Mouse (Mus musculus) retina, postnatal 1 day (tissue): ENCODE results near the gene Nagk.
"Not testable (repeated sequence)": the region's sequence is repeated elsewhere in the genome, so short reads cannot be mapped to it uniquely, and the experiment has no call there.

Experiments used
- DNase-seq: peaks from one replicate; pipeline ENCODE4 v3.0.0-alpha.2; 2012

The Nagk gene

GRCm38 (mm10) chr6:83794760-83795296, at the start of gene Nagk:
Nagk (plus strand) TSS chr6:83794982.
- peak; percentile 97 for DNase-seq

- no peak for DNase-seq
Measured at GRCm38 (mm10) chr6:83745466-83745865, 49.3 kb upstream of the Nagk start.

GRCm38 (mm10) chr6:83749286-83749685, 45.5 kb upstream of the Nagk start:
- peak; percentile 59 for DNase-seq

- DNase-seq, result peak; percentile 82
Measured at GRCm38 (mm10) chr6:83750171-83750684, 44.6 kb upstream of the Nagk start.

- no peak for DNase-seq
Measured at GRCm38 (mm10) chr6:83756051-83756450, 38.7 kb upstream of the Nagk start.

- DNase-seq, result no peak
Measured at GRCm38 (mm10) chr6:83762344-83762743, 32.4 kb upstream of the Nagk start, which contains the start of gene Ankrd53. Ankrd53 (plus strand) TSS chr6:83762644.

- DNase-seq, result peak; percentile 64
Measured at GRCm38 (mm10) chr6:83762880-83763431, 31.8 kb upstream of the Nagk start.

GRCm38 (mm10) chr6:83766982-83767381, 27.8 kb upstream of the Nagk start:
- DNase-seq, result peak; percentile 34

- no peak for DNase-seq
Measured at GRCm38 (mm10) chr6:83768485-83768884, 26.3 kb upstream of the Nagk start.

- DNase-seq, result no peak
Measured at GRCm38 (mm10) chr6:83774126-83774525, 20.7 kb upstream of the Nagk start.

- DNase-seq, result peak; percentile 40
Measured at GRCm38 (mm10) chr6:83774781-83775563, 19.8 kb upstream of the Nagk start.

GRCm38 (mm10) chr6:83775638-83776293, 19.0 kb upstream of the Nagk start, which contains the start of gene Tex261:
Tex261 (minus strand) TSS chr6:83775813.
- DNase-seq, result peak; percentile 95

GRCm38 (mm10) chr6:83778306-83778705, 16.5 kb upstream of the Nagk start:
- DNase-seq, result no peak

- peak; percentile 81 for DNase-seq
Measured at GRCm38 (mm10) chr6:83779026-83779425, 15.8 kb upstream of the Nagk start.

GRCm38 (mm10) chr6:83786426-83786825, 8.4 kb upstream of the Nagk start:
- DNase-seq, result no peak

- peak; percentile 96 for DNase-seq
Measured at GRCm38 (mm10) chr6:83788554-83788953, 6.2 kb upstream of the Nagk start.

GRCm38 (mm10) chr6:83790533-83790932, 4.2 kb upstream of the Nagk start:
- not testable (repeated sequence) for DNase-seq

- DNase-seq, result no peak
Measured at GRCm38 (mm10) chr6:83791251-83791890, 3.4 kb upstream of the Nagk start.

- DNase-seq, result peak; percentile 44
Measured at GRCm38 (mm10) chr6:83795492-83795900, 714 bp downstream of the Nagk start.

- DNase-seq, result peak; percentile 30
Measured at GRCm38 (mm10) chr6:83796686-83797085, 1.9 kb downstream of the Nagk start.

GRCm38 (mm10) chr6:83802033-83802432, 7.3 kb downstream of the Nagk start:
- no peak for DNase-seq

- DNase-seq, result no peak
Measured at GRCm38 (mm10) chr6:83802846-83803245, 8.1 kb downstream of the Nagk start.

GRCm38 (mm10) chr6:83815801-83816200, 21.0 kb downstream of the Nagk start:
- no peak for DNase-seq
